Mouse (Mus musculus): Measurements from ENCODE around the gene Hoxa11. TPM values are rescaled to one million over a fixed set of nuclear protein-coding genes. Genes with fewer than 3 reads are reported as not detected.

The Hoxa11 gene
- polyA plus RNA-seq, 1 experiment from 2014 or later, result not detected

GRCm38 (mm10) chr6:52235267-52235666, 10.3 kb downstream of the Hoxa11 start:
- WGBS (ENCODE audit: missing documents), result 90% methylated on average over 9 of the region's 9 CpGs
- H3K36me3 ChIP-seq (ENCODE audit: inconsistent target), result no peaks in the 10 kb centered on the region
- no peaks in the 10 kb centered on the region for H3K79me2 ChIP-seq (ENCODE audit: inconsistent target)
- no peak overlapping the region for H3K27ac ChIP-seq
- no peak overlapping the region for H3K4me3 ChIP-seq (ENCODE audit: inconsistent target)

- no peak overlapping the region for H3K4me3 ChIP-seq (ENCODE audit: inconsistent target)
- 4% methylated on average over 68 of the region's 68 CpGs for WGBS (ENCODE audit: missing documents)
Measured at GRCm38 (mm10) chr6:52234428-52235140, 11.0 kb downstream of the Hoxa11 start.

DNA sequence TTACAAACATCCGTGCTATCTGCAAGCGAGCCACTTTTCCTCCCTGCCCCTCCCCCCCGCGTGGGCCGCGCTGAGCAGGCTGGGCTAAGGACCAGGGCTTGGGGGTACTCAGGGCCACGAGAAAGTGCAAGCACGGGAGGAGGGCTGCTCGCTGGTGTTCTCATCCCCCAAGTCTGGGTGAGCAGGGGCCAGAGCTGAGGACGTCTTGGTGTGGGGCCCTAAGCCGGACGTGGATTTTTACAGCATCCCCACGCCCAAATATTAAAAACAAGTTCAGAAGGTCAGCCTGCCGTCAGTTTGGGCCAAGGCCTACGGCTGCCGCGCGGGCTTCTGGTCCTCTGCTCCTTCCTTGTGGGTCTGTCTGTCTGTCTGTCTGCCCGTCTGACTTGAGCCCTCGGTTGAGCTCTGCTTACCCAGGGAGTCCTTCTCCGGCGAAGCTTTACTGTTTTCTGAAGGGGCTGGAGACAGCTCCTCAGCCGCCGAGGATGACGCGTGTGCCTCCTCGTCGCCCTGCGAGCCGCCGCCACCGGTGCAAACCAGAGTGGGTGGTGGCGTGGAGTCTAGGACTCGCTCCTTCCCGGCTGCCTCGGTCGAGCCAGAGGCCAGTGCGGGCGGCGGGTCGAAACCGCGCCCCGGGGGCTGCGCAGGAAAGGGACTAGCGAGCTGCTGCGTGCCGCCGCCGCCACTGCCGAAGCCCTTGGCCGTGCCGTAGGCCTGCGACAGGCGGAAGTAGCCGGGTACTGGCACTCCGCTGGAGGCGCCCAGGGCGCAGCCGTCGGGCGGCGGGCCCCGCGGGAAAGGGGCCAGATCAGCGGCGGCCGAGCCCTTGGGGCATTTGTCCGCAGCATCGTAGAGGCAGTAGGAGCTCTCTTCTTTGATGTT, 11.8 kb downstream of the Hoxa11 start:
- 4% methylated on average over 68 of the region's 70 CpGs for WGBS (ENCODE audit: missing documents)
- no peaks in the 10 kb centered on the region for H3K79me2 ChIP-seq (ENCODE audit: inconsistent target)
- no peak overlapping the region for H3K4me3 ChIP-seq (ENCODE audit: inconsistent target)
- no peaks in the 10 kb centered on the region for H3K36me3 ChIP-seq (ENCODE audit: inconsistent target)
- no peak overlapping the region for H3K27ac ChIP-seq

More at GRCm38 (mm10) chr6:52234428-52235140, 11.0 kb downstream of the Hoxa11 start:
- Histone ChIP-seq H3K27ac (no peak overlapping the region), H3K79me2 (ENCODE audit: inconsistent target) (no peaks in the 10 kb centered on the region), H3K36me3 (ENCODE audit: inconsistent target) (no peaks in the 10 kb centered on the region)

DNA sequence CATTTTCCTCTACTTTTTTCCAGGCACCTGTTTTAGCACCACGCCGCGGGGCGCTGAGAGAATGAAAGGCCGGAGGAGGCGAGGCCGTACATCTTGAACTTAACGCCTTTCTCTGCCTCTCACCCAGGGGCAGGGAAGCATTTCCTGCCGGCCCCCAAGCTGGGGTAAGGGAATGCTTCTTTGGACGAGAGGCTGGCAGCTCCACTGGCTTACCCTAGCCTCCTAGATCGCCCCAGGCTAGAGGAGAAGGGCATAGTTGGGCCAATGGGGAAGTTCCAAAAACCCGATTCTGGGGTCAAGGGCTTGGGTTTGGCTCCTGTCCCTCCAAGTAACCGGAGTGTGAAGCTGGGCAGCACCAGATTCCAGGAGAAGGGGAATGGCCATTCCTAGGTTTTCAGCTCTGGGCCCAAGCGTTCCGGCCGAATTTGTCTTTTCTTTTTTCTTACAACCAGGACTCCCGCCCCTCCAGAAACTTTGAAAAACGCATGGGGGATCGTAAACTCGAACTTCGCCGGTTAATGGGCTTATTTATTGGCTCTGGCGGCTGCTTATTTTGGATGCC, 12.5 kb downstream of the Hoxa11 start:
- WGBS (ENCODE audit: missing documents), result 10% methylated on average over 23 of the region's 23 CpGs

GRCm38 (mm10) chr6:52232568-52232965, 13.0 kb downstream of the Hoxa11 start:
- H3K27ac ChIP-seq, result no peak overlapping the region
- no peaks in the 10 kb centered on the region for H3K36me3 ChIP-seq (ENCODE audit: inconsistent target)
- H3K4me3 ChIP-seq (ENCODE audit: inconsistent target), result no peak overlapping the region
- no peaks in the 10 kb centered on the region for H3K79me2 ChIP-seq (ENCODE audit: inconsistent target)
- whole genome bisulfite sequencing (ENCODE audit: missing documents), result 2% methylated on average over 18 of the region's 18 CpGs

More for the DNA sequence above, 12.5 kb downstream of the Hoxa11 start:
- H3K36me3 ChIP-seq (ENCODE audit: inconsistent target), result no peaks in the 10 kb centered on the region
- no peak overlapping the region for H3K27ac ChIP-seq
- no peaks in the 10 kb centered on the region for H3K79me2 ChIP-seq (ENCODE audit: inconsistent target)
- H3K4me3 ChIP-seq (ENCODE audit: inconsistent target), result no peak overlapping the region

GRCm38 (mm10) chr6:52231885-52232567, 13.6 kb downstream of the Hoxa11 start:
- Histone ChIP-seq H3K36me3 (ENCODE audit: inconsistent target) (no peaks in the 10 kb centered on the region), H3K4me3 (ENCODE audit: inconsistent target) (no peak overlapping the region), H3K79me2 (ENCODE audit: inconsistent target) (no peaks in the 10 kb centered on the region), H3K27ac (no peak overlapping the region)
- WGBS (ENCODE audit: missing documents), result 3% methylated on average over 18 of the region's 18 CpGs

DNA sequence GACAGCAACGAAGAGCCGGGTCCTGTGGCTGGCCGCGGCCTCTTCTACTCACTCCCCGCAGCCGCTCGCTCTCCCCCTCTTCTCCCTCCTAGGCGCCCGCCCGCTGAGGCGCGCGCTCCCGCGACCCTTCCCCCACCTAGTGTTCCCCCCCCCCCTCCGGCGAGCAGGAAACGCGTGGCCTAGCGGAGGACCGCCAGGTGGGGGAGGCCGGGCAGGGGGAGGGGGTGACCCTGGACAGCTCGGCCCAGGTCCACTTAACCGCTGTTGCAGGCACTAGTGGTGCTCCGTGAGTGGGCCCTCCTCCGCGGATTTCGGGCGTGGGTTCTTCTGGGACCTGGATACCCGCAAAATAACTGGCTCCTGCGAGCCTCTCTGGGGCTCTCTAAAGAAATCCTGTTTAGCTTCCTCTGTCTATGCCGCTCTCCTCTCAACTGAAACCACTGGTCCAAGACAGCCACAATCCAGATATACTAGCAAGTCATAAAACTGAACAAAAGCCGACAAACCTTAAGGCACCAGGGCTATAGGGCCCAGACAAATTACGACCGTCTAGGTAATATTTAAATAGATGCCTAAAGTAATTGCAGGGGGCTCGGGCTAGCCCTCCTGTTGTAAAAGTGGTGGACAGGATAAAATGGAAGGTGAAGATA, 15.0 kb downstream of the Hoxa11 start, which contains the start of gene Hoxa9:
Gene Hoxa9, minus strand, starts transcription at position 574 of the 650 bp plus-strand sequence.
- H3K27ac ChIP-seq, result no peak within 1 kb of the TSS

GRCm38 (mm10) chr6:52229558-52230416, 15.8 kb downstream of the Hoxa11 start:
- no peaks in the 10 kb centered on the region for H3K36me3 ChIP-seq (ENCODE audit: inconsistent target)
- no peak overlapping the region for H3K27ac ChIP-seq
- 5% methylated on average over 41 of the region's 44 CpGs for WGBS (ENCODE audit: missing documents)
- no peak overlapping the region for H3K4me3 ChIP-seq (ENCODE audit: inconsistent target)
- no peaks in the 10 kb centered on the region for H3K79me2 ChIP-seq (ENCODE audit: inconsistent target)

More for the DNA sequence above, 15.0 kb downstream of the Hoxa11 start, which contains the start of gene Hoxa9:
- Histone ChIP-seq H3K36me3 (ENCODE audit: inconsistent target) (no peaks in the 10 kb centered on the region), H3K4me3 (ENCODE audit: inconsistent target) (no peak within 1 kb of the TSS), H3K79me2 (ENCODE audit: inconsistent target) (no peaks in the 10 kb centered on the region)
- WGBS (ENCODE audit: missing documents), result 3% methylated on average over 28 of the region's 36 CpGs

GRCm38 (mm10) chr6:52228475-52229465, 16.8 kb downstream of the Hoxa11 start:
- WGBS (ENCODE audit: missing documents), result 6% methylated on average over 38 of the region's 38 CpGs
- Histone ChIP-seq H3K4me3 (ENCODE audit: inconsistent target) (no peak overlapping the region), H3K27ac (no peak overlapping the region), H3K36me3 (ENCODE audit: inconsistent target) (no peaks in the 10 kb centered on the region), H3K79me2 (ENCODE audit: inconsistent target) (no peaks in the 10 kb centered on the region)

- WGBS (ENCODE audit: missing documents), result 36% methylated on average over 11 of the region's 11 CpGs
- no peak overlapping the region for H3K4me3 ChIP-seq (ENCODE audit: inconsistent target)
Measured at GRCm38 (mm10) chr6:52227470-52228222, 18.0 kb downstream of the Hoxa11 start.

DNA sequence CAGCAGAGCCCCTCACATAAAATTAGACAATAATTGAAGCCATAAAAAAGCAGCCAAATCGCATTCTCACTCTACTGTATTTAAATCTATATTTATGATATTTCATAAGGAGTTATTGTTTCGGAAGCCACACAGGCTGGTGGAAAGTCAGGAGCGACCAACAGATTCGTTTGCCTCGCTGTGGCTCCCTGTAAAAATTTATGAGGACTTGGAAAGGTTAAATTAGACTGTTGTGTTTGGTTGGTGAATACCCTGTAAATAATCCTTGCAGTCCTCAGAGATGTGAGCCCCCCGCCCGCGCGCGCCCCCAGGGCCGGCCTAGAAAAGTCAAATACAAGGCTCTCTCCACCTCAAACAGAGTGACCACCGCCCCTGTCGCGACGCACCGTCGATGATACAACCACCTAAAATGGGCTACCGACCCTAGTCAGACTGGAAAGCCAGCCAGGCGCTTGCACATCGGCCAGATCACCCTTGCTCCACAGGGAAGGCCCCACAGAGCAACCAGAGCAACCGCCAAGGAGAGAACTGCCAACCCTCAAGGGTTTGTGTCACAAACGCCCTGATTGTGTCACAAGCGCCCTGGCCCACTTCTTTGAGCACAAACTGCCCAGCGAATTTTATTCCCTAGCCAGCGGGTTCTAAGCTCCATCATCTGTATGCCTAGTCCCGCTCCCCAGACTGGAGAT, 18.9 kb downstream of the Hoxa11 start:
- Histone ChIP-seq H3K27ac (no peak overlapping the region), H3K36me3 (ENCODE audit: inconsistent target) (no peaks in the 10 kb centered on the region), H3K4me3 (ENCODE audit: inconsistent target) (no peak overlapping the region), H3K79me2 (ENCODE audit: inconsistent target) (no peaks in the 10 kb centered on the region)
- 9% methylated on average over 26 of the region's 26 CpGs for whole genome bisulfite sequencing (ENCODE audit: missing documents)

More at GRCm38 (mm10) chr6:52227470-52228222, 18.0 kb downstream of the Hoxa11 start:
- Histone ChIP-seq H3K27ac (no peak overlapping the region), H3K36me3 (ENCODE audit: inconsistent target) (no peaks in the 10 kb centered on the region), H3K79me2 (ENCODE audit: inconsistent target) (no peaks in the 10 kb centered on the region)

Data from macrophage (primary cell).